Mouse (Mus musculus): ENCODE results near the gene Zbtb5. TPM values are rescaled to one million over a fixed set of nuclear protein-coding genes. Genes with fewer than 3 reads are reported as not detected.

Zbtb5 gene
- polyA plus RNA-seq, 1 experiment: not detected

DNA sequence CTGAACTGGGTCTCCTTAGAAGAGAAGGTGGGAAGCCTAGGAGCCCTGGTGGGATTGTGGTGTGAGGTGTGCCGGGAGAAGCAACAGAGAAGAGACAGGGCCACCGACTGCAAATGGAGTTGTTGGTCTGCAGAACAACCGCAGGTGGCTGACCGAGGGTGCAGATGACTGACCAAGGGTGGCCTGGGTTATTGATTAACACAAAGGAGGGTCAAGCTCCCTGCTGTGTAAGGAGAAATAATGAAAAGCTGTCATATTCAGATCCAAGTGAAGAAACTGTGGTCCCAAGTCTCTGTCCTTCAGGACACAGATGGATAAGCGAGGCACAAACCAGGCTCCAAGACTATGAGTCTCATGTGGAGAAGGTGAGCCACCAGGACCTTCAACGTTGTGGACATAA lies 68.7 kb downstream of the Zbtb5 start:
- no peak overlapping the region for H3K27ac ChIP-seq (ENCODE audit: insufficient read depth, low read depth, low read length)
- 91% methylated on average over 6 of the region's 6 CpGs for WGBS
- H3K4me1 ChIP-seq (ENCODE audit: control insufficient read depth, insufficient read depth, low read length): peaks cover 8% of the 10 kb centered on the region; the same call in 1 of the 2 replicates
- H3K4me3 ChIP-seq (ENCODE audit: insufficient read depth, low read depth, low read length): no peak overlapping the region
- no peak for TF ChIP-seq POLR2A (IDR thresholded peaks at IDR 0.05; ENCODE audit: insufficient read depth, low read depth, low read length)

- 92% methylated on average over 1 of the region's 1 CpGs for WGBS
- Histone ChIP-seq H3K4me3 (ENCODE audit: insufficient read depth, low read depth, low read length) (no peak overlapping the region), H3K27ac (ENCODE audit: insufficient read depth, low read depth, low read length) (no peak overlapping the region), H3K4me1 (ENCODE audit: control insufficient read depth, insufficient read depth, low read length) (peaks cover 8% of the 10 kb centered on the region; the same call in 1 of the 2 replicates)
- TF ChIP-seq POLR2A (IDR thresholded peaks at IDR 0.05; ENCODE audit: insufficient read depth, low read depth, low read length): no peak
- no peak for TF ChIP-seq CTCF (IDR thresholded peaks at IDR 0.05; ENCODE audit: insufficient read depth, low read depth, low read length)
Observed at GRCm38 (mm10) chr4:44942237-44942636, 70.0 kb downstream of the Zbtb5 start.

Other genes starting within 250 kb of the Zbtb5 start
- gene Grhpr, start 31.0 kb downstream of the Zbtb5 start, polyA plus RNA-seq (2012; ENCODE audit: insufficient read depth, insufficient read length, low replicate concordance, missing spikeins): not detected in 2 replicates
- gene Polr1e, start 6.2 kb upstream of the Zbtb5 start, polyA plus RNA-seq (2012; ENCODE audit: insufficient read depth, insufficient read length, low replicate concordance, missing spikeins): not detected in 2 replicates
- gene Fbxo10, start 72.2 kb upstream of the Zbtb5 start, polyA plus RNA-seq (2012; ENCODE audit: insufficient read depth, insufficient read length, low replicate concordance, missing spikeins): not detected in 2 replicates
- not detected in 2 replicates for gene Tomm5, start 95.7 kb upstream of the Zbtb5 start, polyA plus RNA-seq (2012; ENCODE audit: insufficient read depth, insufficient read length, low replicate concordance, missing spikeins)
- not detected in 2 replicates for gene Frmpd1, start 172.5 kb upstream of the Zbtb5 start, polyA plus RNA-seq (2012; ENCODE audit: insufficient read depth, insufficient read length, low replicate concordance, missing spikeins)